Mouse (Mus musculus) heart, adult 8-10 months (tissue): ENCODE data around the gene Vmn1r226. TPM values are rescaled to one million over a fixed set of nuclear protein-coding genes. Genes with fewer than 3 reads are reported as not detected.

Source experiments
- DNase-seq: peaks from one replicate; pipeline ENCODE4 v3.0.0; 2022; ENCODE audit warnings: low spot score
- total RNA-seq, 4 experiments: library from RNA; stranded (reverse); gene quantifications; 2 replicates each; pipeline ENCODE4 v1.2.4; 2022

Vmn1r226 gene
- total RNA-seq = not detected

DNA sequence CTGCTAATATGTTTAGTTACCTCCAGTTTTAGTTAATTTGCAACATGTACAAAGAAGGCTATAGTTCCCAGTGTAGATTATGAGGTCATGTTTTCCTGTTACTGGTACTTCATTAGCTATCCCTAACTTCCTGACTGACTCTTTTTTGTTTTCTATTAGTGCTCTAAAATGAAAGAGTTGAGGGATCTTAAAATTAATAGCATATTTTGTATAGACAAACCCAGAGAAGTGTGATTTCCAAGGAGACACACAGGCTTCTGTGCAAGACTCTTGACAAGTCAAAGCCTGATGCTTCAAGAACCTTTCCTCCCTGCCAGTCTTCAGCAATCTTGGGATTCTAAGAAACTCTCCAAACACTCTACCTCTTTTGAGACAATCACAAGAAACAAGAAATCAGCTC lies at the start of gene Vmn1r226:
Vmn1r226 (plus strand) TSS at position 301 of the 400 bp plus-strand sequence.
- no peak for DNase-seq

DNA sequence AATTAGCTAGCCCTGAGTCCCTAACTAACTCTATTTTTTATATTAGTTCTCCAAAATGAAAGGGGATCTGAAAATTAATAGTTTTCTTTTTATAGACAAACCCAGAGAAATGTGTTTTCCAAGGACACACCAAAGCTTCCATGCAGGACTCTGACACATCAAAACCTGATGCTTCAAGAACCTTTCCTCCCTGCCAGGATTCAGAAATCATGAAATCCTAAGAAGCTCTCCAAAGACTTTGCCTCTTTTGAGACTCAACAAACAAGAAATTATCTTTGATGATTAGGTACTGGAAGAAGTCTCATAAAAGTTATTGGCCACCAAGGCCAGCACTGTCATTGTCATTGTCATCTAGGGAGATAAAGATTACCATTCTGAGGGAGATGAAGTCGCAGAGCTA lies 46.9 kb downstream of the Vmn1r226 start, which contains the start of gene Vmn1r227:
Vmn1r227 (plus strand) TSS at position 301 of the 400 bp plus-strand sequence.
- no peak for DNase-seq

Other genes starting within 250 kb of the Vmn1r226 start
- gene Vmn2r108, start 201.5 kb upstream of the Vmn1r226 start, total RNA-seq = under 1 TPM in 1 of 4 experiments, not detected in 3; 0.03 TPM
- not detected for gene Vmn1r225, start 184.7 kb upstream of the Vmn1r226 start, total RNA-seq
- gene Vmn2r109, start 118.1 kb upstream of the Vmn1r226 start, total RNA-seq = not detected
- not detected for gene Vmn2r110, start 86.4 kb upstream of the Vmn1r226 start, total RNA-seq
- gene Fpr-rs3, start 58.0 kb upstream of the Vmn1r226 start, total RNA-seq = not detected
- not detected for gene Vmn1r227, start 47.0 kb downstream of the Vmn1r226 start, total RNA-seq
- not detected for gene Vmn1r228, start 103.3 kb downstream of the Vmn1r226 start, total RNA-seq
- not detected for gene Vmn1r229, start 128.7 kb downstream of the Vmn1r226 start, total RNA-seq
- gene Vmn1r230, start 157.6 kb downstream of the Vmn1r226 start, total RNA-seq = not detected
- gene Vmn1r231, start 222.2 kb downstream of the Vmn1r226 start, total RNA-seq = not detected
- not detected for gene Vmn1r232, start 236.9 kb downstream of the Vmn1r226 start, total RNA-seq